Comparison of ENCODE assay signal across 21 mouse cellular contexts in the genomic region with DNA sequence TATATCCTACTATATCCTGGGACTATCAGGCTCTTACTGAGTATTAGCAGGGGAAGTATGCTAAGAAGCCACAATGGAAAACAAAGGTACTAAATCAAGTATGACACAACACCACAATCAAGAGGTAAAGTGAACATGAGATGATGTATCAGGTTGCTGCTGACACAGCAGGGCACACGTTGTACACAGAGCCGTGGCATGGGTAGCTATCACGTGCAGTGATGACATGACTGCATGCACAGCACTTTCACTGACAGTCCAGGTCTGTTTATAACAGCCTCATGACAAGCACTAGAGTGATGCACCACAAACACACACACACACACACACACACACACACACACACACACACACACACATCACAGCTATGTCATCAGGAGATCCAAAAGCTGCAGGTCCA. TPM values are rescaled to one million over a fixed set of nuclear protein-coding genes. Genes with fewer than 3 reads are reported as not detected.
DNase-seq lines count a peak whose midpoint lies in the region; ATAC-seq and TF ChIP-seq lines count a peak whose summit lies in the region.
"Had no signal": no experiment of that assay in that cellular context is flagged by ENCODE, and none has a peak within 500 bp of the region (broad histone marks: within the 10 kb centered on the region; RNA-seq: fewer than 3 reads in every experiment).

No protein-coding gene starts in this region.

- DNase-seq in gastrocnemius, adult 2 months: no peak
- DNase-seq in gastrocnemius, postnatal 25 days: no peak
- no peak for DNase-seq in kidney, postnatal 0 days (ENCODE audit: low spot score)
- no peak for DNase-seq in kidney, adult 18-20 months
- DNase-seq in midbrain, embryonic 11.5 days (ENCODE audit: low spot score, missing footprints): peak; percentile 39
- DNase-seq: adrenal gland, adult 8-10 months; adrenal gland, postnatal 25 days; cerebellum, adult 18-20 months; cerebellum, adult 9-10 months; cerebellum, postnatal 14 days; forebrain, postnatal 0 days; gastrocnemius, postnatal 36 days had no signal

- TF ChIP-seq CTCF in gastrocnemius, adult 2 months (IDR thresholded peaks at IDR 0.05): no peak
- TF ChIP-seq CTCF in kidney, postnatal 0 days (IDR thresholded peaks at IDR 0.05; ENCODE audit: low read depth): no peak

- no peak overlapping the region for H3K9ac ChIP-seq in kidney, postnatal 0 days (ENCODE audit: low read depth, low read length)
- H3K9ac ChIP-seq in midbrain, embryonic 11.5 days (ENCODE audit: low read length): no peak overlapping the region
- no peak overlapping the region for H3K9ac ChIP-seq in midbrain, embryonic 16.5 days (ENCODE audit: low read depth, low read length)
- H3K9ac ChIP-seq: embryonic facial prominence, embryonic 12.5 days; embryonic facial prominence, embryonic 15.5 days; forebrain, postnatal 0 days; hindbrain, embryonic 13.5 days had no signal

- H3K27me3 ChIP-seq in kidney, postnatal 0 days (ENCODE audit: insufficient read depth, low read length): no peaks in the 10 kb centered on the region
- no peaks in the 10 kb centered on the region for H3K27me3 ChIP-seq in midbrain, embryonic 11.5 days (ENCODE audit: control insufficient read depth, insufficient read depth, low read length)
- no peaks in the 10 kb centered on the region for H3K27me3 ChIP-seq in midbrain, embryonic 16.5 days (ENCODE audit: control insufficient read depth, insufficient read depth, low read depth, low read length)
- H3K27me3 ChIP-seq: embryonic facial prominence, embryonic 12.5 days; embryonic facial prominence, embryonic 15.5 days; hindbrain, embryonic 13.5 days had no signal

- H3K4me2 ChIP-seq in kidney, postnatal 0 days (ENCODE audit: low read length): no peak overlapping the region
- H3K4me2 ChIP-seq in midbrain, embryonic 11.5 days: no peak overlapping the region
- H3K4me2 ChIP-seq in midbrain, embryonic 16.5 days (ENCODE audit: low read length): no peak overlapping the region
- H3K4me2 ChIP-seq: embryonic facial prominence, embryonic 12.5 days; embryonic facial prominence, embryonic 15.5 days; heart, embryonic 11.5 days; hindbrain, embryonic 13.5 days had no signal

- peak overlapping the region; percentile 84 for H3K27ac ChIP-seq in gastrocnemius, adult 2 months
- H3K27ac ChIP-seq in kidney, postnatal 0 days: no peak overlapping the region
- no peak overlapping the region for H3K27ac ChIP-seq in midbrain, embryonic 11.5 days (ENCODE audit: low read depth, low read length)
- no peak overlapping the region for H3K27ac ChIP-seq in midbrain, embryonic 16.5 days (ENCODE audit: low read length)
- H3K27ac ChIP-seq: embryonic facial prominence, embryonic 12.5 days; embryonic facial prominence, embryonic 15.5 days; hindbrain, embryonic 10.5 days; hindbrain, embryonic 13.5 days had no signal

- H3K9me3 ChIP-seq in kidney, postnatal 0 days (replicated peaks; ENCODE audit: low read length): no peaks in the 10 kb centered on the region
- H3K9me3 ChIP-seq in midbrain, embryonic 11.5 days (ENCODE audit: control insufficient read depth, low read length): no peaks in the 10 kb centered on the region
- H3K9me3 ChIP-seq in midbrain, embryonic 16.5 days (replicated peaks; ENCODE audit: control insufficient read depth, low read length, poor library complexity, severe bottlenecking): no peaks in the 10 kb centered on the region
- H3K9me3 ChIP-seq: embryonic facial prominence, embryonic 12.5 days; embryonic facial prominence, embryonic 15.5 days; hindbrain, embryonic 10.5 days; hindbrain, embryonic 13.5 days had no signal

- 52% methylated on average over 3 of the region's 3 CpGs for WGBS in kidney, postnatal 0 days
- 98% methylated on average over 3 of the region's 3 CpGs for WGBS in midbrain, embryonic 11.5 days
- 80% methylated on average over 3 of the region's 3 CpGs for WGBS in midbrain, embryonic 16.5 days

- no peaks in the 10 kb centered on the region for H3K4me1 ChIP-seq in kidney, postnatal 0 days (replicated peaks; ENCODE audit: insufficient read depth, low read length)
- no peaks in the 10 kb centered on the region for H3K4me1 ChIP-seq in midbrain, embryonic 11.5 days (ENCODE audit: control insufficient read depth, insufficient read depth, low read length)
- 0 out of 2 replicates have a peak, but pooled peaks cover 4% of the 10 kb centered on the region for H3K4me1 ChIP-seq in midbrain, embryonic 16.5 days (ENCODE audit: control insufficient read depth, insufficient read depth, low read length)
- H3K4me1 ChIP-seq: embryonic facial prominence, embryonic 12.5 days; hindbrain, embryonic 10.5 days had no signal

- intact Hi-C loops in gastrocnemius, adult 2 months (cut with DNase I): no loop called here

- ATAC-seq in kidney, postnatal 0 days (replicated peaks; ENCODE audit: low FRiP score, low read depth): 0 out of 2 replicates have a peak, but pooled peaks have one; percentile 9
- no peak for ATAC-seq in midbrain, embryonic 11.5 days (ENCODE audit: low FRiP score)
- no peak for ATAC-seq in midbrain, embryonic 16.5 days
- ATAC-seq: activated CD4-positive, CD25-positive, alpha-beta regulatory T cell, adult 4 months; forebrain, embryonic 14.5 days; forebrain, postnatal 0 days; hindbrain, embryonic 16.5 days had no signal

- no peak overlapping the region for H3K4me3 ChIP-seq in gastrocnemius, adult 2 months
- H3K4me3 ChIP-seq in kidney, postnatal 0 days (replicated peaks; ENCODE audit: low read depth, low read length): no peak overlapping the region
- no peak overlapping the region for H3K4me3 ChIP-seq in midbrain, embryonic 11.5 days (ENCODE audit: low read depth, low read length)
- H3K4me3 ChIP-seq in midbrain, embryonic 16.5 days (ENCODE audit: low read depth, low read length): no peak overlapping the region
- H3K4me3 ChIP-seq: embryonic facial prominence, embryonic 12.5 days; embryonic facial prominence, embryonic 15.5 days; hindbrain, embryonic 10.5 days; hindbrain, embryonic 13.5 days had no signal

- H3K36me3 ChIP-seq in kidney, postnatal 0 days (ENCODE audit: insufficient read depth, low read length): 0 out of 2 replicates have a peak, but pooled peaks cover 20% of the 10 kb centered on the region
- H3K36me3 ChIP-seq in midbrain, embryonic 11.5 days (ENCODE audit: control insufficient read depth, insufficient read depth, low read length): 0 out of 2 replicates have a peak, but pooled peaks cover 2% of the 10 kb centered on the region
- 0 out of 2 replicates have a peak, but pooled peaks cover 6% of the 10 kb centered on the region for H3K36me3 ChIP-seq in midbrain, embryonic 16.5 days (ENCODE audit: control insufficient read depth, insufficient read depth, low read length)

RNA-seq across cellular contexts. Expression of gene Otulin, which starts 13.3 kb away (rescaled TPM):
- total RNA-seq in gastrocnemius, adult 2 months (2021): 10 to 100 TPM; 16.2 to 20.7 TPM
- 10 to 100 TPM; 21.1 to 23.3 TPM for total RNA-seq in gastrocnemius, postnatal 25 days (2021)
- polyA plus RNA-seq in kidney, postnatal 0 days (2015; fragmentation: Nextera tagmentation; extraction: Ambion mirVana): 37.6 and 41.1 TPM in 2 replicates
- polyA plus RNA-seq in midbrain, embryonic 11.5 days (2014; fragmentation: Nextera tagmentation; extraction: Ambion mirVana): 33.3 and 34.0 TPM in 2 replicates
- polyA plus RNA-seq in midbrain, embryonic 16.5 days (2015; fragmentation: Nextera tagmentation; extraction: Ambion mirVana): 20.7 and 21.6 TPM in 2 replicates
